Mouse (Mus musculus) embryonic facial prominence, embryonic 14.5 days (tissue): Measurements from ENCODE around the gene Rrm1. TPM values are rescaled to one million over a fixed set of nuclear protein-coding genes. Genes with fewer than 3 reads are reported as not detected.
"Not testable (repeated sequence)": the region's sequence is repeated elsewhere in the genome, so short reads cannot be mapped to it uniquely, and the experiment has no call there.

Experiments used
- ATAC-seq: fragments of 200-750 bp; cut with Nextera tagmentation; 2 replicates; pipeline ENCODE4 v1.8.0; 2017; ENCODE audit warnings: low read depth, moderate number of reproducible peaks, moderate TSS enrichment
- DNase-seq: peaks from one replicate; pipeline ENCODE4 v3.0.0-alpha.2; 2015; ENCODE audit warnings: low spot score
- H3K27ac ChIP-seq: fragments of 300-500 bp; sonication (generic); replicated peaks from 2 replicates; pipeline ENCODE4 v1.5.1; 2014; ENCODE audit warnings: low read depth, mild to moderate bottlenecking, low read length, moderate library complexity
- H3K27me3 ChIP-seq: fragments of 300-500 bp; sonication (generic); replicated peaks from 2 replicates; pipeline ENCODE4 v1.6.1; 2014; ENCODE audit warnings: low read length; ENCODE audit not compliant: control insufficient read depth, insufficient read depth
- H3K36me3 ChIP-seq: fragments of 300-500 bp; sonication (generic); 2 replicates; pipeline ENCODE4 v1.6.1; 2014; ENCODE audit warnings: low read length, mixed read lengths; ENCODE audit not compliant: control insufficient read depth, insufficient read depth
- H3K4me1 ChIP-seq: fragments of 300-500 bp; sonication (generic); 2 replicates; pipeline ENCODE4 v1.6.1; 2014; ENCODE audit warnings: antibody characterized with exemption, low read length; ENCODE audit not compliant: control insufficient read depth, insufficient read depth
- H3K4me2 ChIP-seq: fragments of 300-500 bp; sonication (generic); 2 replicates; pipeline ENCODE4 v1.6.1; 2014; ENCODE audit warnings: low read depth, mild to moderate bottlenecking, low read length, moderate library complexity, mixed read lengths
- H3K4me3 ChIP-seq: fragments of 300-500 bp; sonication (generic); 2 replicates; pipeline ENCODE4 v1.5.1; 2014; ENCODE audit warnings: low read depth, mild to moderate bottlenecking, low read length
- H3K9ac ChIP-seq: fragments of 300-500 bp; sonication (generic); 2 replicates; pipeline ENCODE4 v1.6.1; 2014; ENCODE audit warnings: low read depth, mild to moderate bottlenecking, low read length, moderate library complexity, mixed read lengths
- H3K9me3 ChIP-seq: fragments of 300-500 bp; sonication (generic); 2 replicates; pipeline ENCODE4 v1.6.1; 2016; ENCODE audit warnings: low read length; ENCODE audit not compliant: control insufficient read depth
- WGBS: fragments of 180-500 bp; shearing (Covaris S2); extraction: QIAGEN DNeasy Blood & Tissue Kit; methylation state at CpG from one replicate; pipeline ENCODE4 v1.1.7; 2014; 5-methylcytosine and 5-hydroxymethylcytosine counted together
- polyA plus RNA-seq: library from polyadenylated mRNA; unstranded; fragments of >200 nt; fragmentation: Nextera tagmentation; extraction: Ambion mirVana; gene quantifications from 2 replicates; pipeline ENCODE4 v1.2.1, GENCODE M21; 2014

The Rrm1 gene
- polyA plus RNA-seq = 98.1 and 123 TPM in 2 replicates

DNA sequence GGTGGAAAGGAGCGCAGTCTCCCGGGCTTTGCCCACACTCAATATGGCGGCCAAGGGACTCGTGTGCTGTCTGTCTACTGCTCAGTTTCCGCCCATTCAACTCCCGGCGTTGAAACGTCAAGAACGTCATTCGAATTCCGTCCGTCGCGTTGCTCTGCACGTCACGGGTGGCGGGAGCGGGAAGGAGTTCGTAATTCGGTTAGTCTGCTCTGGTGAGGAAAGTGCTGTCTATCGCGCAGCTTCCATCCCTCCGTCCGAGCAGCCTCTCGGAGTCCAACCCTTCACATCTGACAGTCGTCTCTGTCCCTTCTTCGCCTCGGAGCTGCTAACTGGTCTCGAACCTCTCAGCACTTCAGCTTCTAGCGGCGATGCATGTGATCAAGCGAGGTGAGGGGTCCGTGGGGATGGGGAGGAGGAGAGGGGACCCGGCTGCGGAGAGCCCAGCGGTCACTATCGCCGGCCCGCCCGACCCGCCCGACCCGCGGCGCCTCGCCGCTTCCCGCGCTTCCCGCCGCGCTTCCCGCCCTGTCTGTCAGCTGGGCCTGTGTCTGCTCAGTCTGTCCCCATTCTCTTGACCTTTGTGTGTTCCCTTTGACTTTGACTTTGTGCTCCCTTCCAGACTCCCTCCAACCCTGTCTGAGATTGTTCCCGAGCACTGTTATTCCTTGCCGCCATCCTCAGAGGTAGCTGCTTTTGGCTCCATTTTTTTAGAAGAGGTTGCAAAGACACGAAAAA, at the start of gene Rrm1:
Gene Rrm1 (plus strand): TSS at position 39 of the 735 bp plus-strand sequence.
- Histone ChIP-seq H3K27ac (peak within 1 kb of the TSS; percentile 92), H3K27me3 (no peaks in the 10 kb centered on the region; the same call in 1 of the 2 replicates), H3K9ac (peak within 1 kb of the TSS; percentile 95), H3K4me1 (peaks cover 13% of the 10 kb centered on the region), H3K4me3 (peak within 1 kb of the TSS; percentile 91), H3K9me3 (no peaks in the 10 kb centered on the region), H3K36me3 (peaks cover 31% of the 10 kb centered on the region), H3K4me2 (peak within 1 kb of the TSS; percentile 61)
- DNase-seq (peak; percentile 99), ATAC-seq (peak; percentile 99)
- under 1% methylated on average over 52 of the region's 56 CpGs for WGBS

DNA sequence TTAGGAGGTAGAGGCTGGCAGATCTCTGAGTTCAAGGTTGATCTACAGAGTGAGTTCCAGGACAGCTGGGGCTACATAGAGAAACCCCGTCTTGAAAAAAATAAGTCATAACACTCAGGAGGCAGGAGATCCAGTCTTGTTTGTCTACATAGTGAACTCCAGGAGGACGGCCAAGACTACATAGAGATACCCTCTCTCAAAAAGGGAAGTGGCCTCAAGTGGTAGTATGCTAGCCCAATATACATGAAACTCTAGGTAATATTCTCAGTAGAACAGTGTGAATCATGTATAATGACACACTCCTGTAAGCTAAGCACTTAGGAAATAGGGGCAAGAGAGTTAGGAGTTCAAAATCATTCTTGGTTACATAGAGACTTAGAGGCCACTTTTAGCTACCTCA, 47.6 kb upstream of the Rrm1 start:
- no peak for DNase-seq
- no peaks in the 10 kb centered on the region for H3K9me3 ChIP-seq
- no peaks in the 10 kb centered on the region for H3K36me3 ChIP-seq
- H3K27ac ChIP-seq = no peak overlapping the region
- no peak for ATAC-seq
- H3K4me1 ChIP-seq = no peaks in the 10 kb centered on the region
- 93% methylated on average over 2 of the region's 2 CpGs for WGBS
- H3K27me3 ChIP-seq = no peaks in the 10 kb centered on the region
- no peak overlapping the region for H3K4me2 ChIP-seq
- no peak overlapping the region for H3K9ac ChIP-seq
- no peak overlapping the region for H3K4me3 ChIP-seq

DNA sequence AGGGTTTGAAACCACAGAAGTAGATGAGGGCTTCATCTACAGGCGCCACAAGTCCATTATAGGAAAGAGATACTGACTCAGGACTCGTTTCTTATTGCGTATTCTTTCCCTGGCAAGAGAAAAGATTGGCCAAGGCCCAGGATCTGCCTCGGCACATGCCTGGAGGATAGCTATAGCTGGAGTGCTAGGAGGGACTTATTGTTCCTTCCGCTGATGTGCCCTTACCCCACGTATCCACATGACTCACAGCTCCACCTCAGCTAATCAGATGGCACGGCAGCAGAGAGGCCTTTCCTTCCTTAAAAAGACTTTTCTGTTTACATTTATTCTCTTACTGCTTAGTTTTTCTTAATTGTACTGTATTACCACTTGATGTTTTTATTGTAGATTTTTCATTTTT, 45.6 kb upstream of the Rrm1 start:
- Histone ChIP-seq H3K4me3 (no peak overlapping the region), H3K27me3 (no peaks in the 10 kb centered on the region), H3K27ac (no peak overlapping the region), H3K4me2 (no peak overlapping the region), H3K36me3 (no peaks in the 10 kb centered on the region), H3K9ac (no peak overlapping the region), H3K9me3 (no peaks in the 10 kb centered on the region), H3K4me1 (no peaks in the 10 kb centered on the region)
- 78% methylated on average over 7 of the region's 7 CpGs for WGBS
- ATAC-seq (no peak), DNase-seq (peak; percentile 4)

DNA sequence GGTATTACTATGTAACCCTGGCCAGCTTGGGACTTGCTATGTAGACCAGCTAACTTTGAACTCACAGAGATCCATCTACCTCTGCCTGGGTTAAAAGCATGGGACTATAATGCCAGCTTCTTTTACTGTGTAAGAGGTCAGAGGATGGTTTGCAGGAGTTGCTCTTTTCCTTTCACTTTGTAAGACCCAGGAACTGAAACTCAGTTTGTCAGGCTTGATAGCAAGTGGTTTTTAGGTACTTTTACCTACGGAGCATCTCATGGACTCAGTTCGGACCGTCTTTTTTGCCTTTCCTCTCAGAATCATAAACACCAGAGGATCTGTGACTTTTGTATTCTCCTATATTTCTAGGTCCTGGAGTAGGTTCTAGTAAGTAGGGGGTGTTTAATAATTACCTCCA, 45.2 kb upstream of the Rrm1 start:
- no peaks in the 10 kb centered on the region for H3K36me3 ChIP-seq
- no peak for ATAC-seq
- no peak overlapping the region for H3K27ac ChIP-seq
- no peak overlapping the region for H3K9ac ChIP-seq
- WGBS = 95% methylated on average over 3 of the region's 3 CpGs
- DNase-seq = no peak
- no peak overlapping the region for H3K4me3 ChIP-seq
- no peak overlapping the region for H3K4me2 ChIP-seq
- no peaks in the 10 kb centered on the region for H3K27me3 ChIP-seq
- no peaks in the 10 kb centered on the region for H3K4me1 ChIP-seq
- H3K9me3 ChIP-seq = no peaks in the 10 kb centered on the region

DNA sequence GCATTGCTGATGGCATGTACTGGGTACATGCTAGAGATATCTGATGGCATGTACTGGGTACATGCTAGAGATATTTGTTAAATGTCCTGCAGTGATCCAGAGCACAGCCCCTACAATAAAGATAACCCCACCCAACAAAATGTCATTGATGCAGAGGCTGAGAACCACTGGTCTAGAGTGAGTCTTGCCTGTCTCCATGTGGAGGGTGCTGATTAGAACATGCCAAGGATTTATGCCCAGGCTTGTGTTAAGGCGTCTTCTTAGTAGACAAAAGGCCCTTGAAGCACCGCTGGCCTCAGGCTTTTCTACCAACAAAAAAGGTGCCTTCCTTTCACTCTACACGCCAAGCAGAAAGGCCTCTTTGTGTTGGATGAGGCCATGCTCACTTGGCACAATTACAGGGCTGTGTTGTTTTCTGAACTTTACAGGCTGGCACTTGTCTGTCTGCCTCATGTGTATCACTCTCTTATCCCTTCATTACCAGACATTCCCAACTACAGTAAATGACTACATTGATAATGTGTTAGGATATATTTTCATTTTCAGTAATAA, 42.2 kb upstream of the Rrm1 start:
- H3K36me3 ChIP-seq = no peaks in the 10 kb centered on the region
- 44% methylated on average over 3 of the region's 3 CpGs for WGBS
- H3K9ac ChIP-seq = no peak overlapping the region
- H3K4me3 ChIP-seq = no peak overlapping the region
- H3K27ac ChIP-seq = no peak overlapping the region
- H3K27me3 ChIP-seq = no peaks in the 10 kb centered on the region
- no peaks in the 10 kb centered on the region for H3K4me1 ChIP-seq
- H3K9me3 ChIP-seq = no peaks in the 10 kb centered on the region
- DNase-seq (peak; percentile 70), ATAC-seq (peak; percentile 67)
- H3K4me2 ChIP-seq = no peak overlapping the region

DNA sequence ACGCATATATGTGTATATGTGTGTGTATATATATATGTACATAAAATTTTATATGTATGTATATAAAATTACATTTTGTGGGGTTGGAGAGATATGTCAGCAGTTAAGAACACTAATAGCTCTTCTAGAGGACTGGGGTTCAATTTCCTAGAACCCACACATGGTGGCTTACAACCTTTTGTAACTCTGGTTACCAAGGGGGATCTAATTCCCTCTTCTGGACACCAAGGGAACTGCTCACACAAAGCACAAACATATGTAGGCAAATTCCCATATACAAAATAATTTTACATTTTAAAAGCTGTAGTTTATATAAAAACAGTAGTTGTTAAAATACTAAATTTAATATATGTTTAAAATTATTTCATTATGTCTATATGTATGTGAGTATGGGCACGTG, 37.4 kb upstream of the Rrm1 start:
- H3K4me3 ChIP-seq = no peak overlapping the region
- WGBS = 92% methylated on average over 2 of the region's 2 CpGs
- H3K27ac ChIP-seq = no peak overlapping the region
- no peaks in the 10 kb centered on the region for H3K36me3 ChIP-seq
- H3K9ac ChIP-seq = no peak overlapping the region
- H3K4me2 ChIP-seq = no peak overlapping the region
- ATAC-seq = no peak
- no peak for DNase-seq
- no peaks in the 10 kb centered on the region for H3K9me3 ChIP-seq
- H3K4me1 ChIP-seq = no peaks in the 10 kb centered on the region
- no peaks in the 10 kb centered on the region for H3K27me3 ChIP-seq

DNA sequence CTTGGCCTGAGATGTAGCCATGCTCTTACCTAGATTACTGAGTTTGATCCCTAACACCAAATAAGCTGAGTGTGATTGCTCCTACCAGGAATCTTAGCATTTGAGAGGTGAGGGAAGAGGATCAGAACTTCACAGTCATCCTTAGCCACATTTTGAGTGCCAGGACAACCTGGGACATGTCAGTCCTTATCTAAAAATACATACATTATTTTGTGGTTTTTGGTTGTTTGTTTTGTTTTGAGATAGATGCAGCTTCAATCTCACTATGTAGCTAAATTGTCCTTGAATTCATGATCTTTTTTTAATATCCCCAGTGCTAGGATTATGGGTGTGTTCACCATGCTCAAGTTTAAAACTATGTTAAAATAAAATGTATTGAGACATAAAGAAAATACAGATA, 34.1 kb upstream of the Rrm1 start:
- Histone ChIP-seq H3K4me2 (no peak overlapping the region), H3K9ac (no peak overlapping the region), H3K4me3 (no peak overlapping the region), H3K27me3 (no peaks in the 10 kb centered on the region), H3K9me3 (no peaks in the 10 kb centered on the region), H3K4me1 (no peaks in the 10 kb centered on the region), H3K36me3 (no peaks in the 10 kb centered on the region), H3K27ac (no peak overlapping the region)
- ATAC-seq (no peak), DNase-seq (no peak)

DNA sequence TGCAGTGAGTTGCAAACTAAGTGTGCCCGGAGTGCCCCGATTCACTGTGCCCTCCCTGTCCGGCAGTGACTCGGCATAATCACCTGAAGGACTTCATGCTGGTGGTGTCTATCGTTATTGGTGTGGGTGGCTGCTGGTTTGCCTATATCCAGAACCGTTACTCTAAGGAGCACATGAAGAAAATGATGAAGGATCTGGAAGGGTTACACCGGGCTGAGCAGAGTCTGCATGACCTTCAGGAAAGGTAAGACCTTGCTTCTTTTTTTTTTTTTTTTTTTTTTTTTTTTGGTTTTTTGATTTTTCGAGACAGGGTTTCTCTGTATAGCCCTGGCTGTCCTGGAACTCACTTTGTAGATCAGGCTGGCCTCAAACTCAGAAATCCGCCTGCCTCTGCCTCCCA, 26.2 kb upstream of the Rrm1 start:
- H3K27me3 ChIP-seq, H3K9me3 ChIP-seq, ATAC-seq, H3K27ac ChIP-seq, H3K36me3 ChIP-seq, H3K9ac ChIP-seq, H3K4me2 ChIP-seq, H3K4me3 ChIP-seq, H3K4me1 ChIP-seq, DNase-seq: not testable (repeated sequence)
- WGBS = 92% methylated on average over 8 of the region's 9 CpGs

DNA sequence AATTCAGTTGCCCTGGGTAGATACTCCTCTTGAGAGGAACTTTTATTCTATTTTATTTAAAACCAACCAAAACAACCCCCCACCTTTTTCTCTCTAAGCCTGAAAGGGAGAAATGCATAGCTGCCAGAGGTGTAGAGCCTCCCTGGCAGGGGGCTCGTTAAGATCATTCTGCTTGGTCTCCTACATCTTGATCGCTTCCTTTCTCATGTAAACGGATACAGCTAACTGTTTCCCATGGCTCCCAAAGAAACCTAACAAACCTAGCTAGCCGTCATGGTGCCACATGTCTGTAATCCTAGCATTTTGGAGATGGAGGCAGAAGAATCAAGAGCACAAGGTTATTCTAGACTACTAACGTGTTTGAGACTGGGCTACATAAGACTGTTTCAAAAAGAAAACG, 25.7 kb upstream of the Rrm1 start:
- Histone ChIP-seq H3K4me3 (no peak overlapping the region), H3K9ac (no peak overlapping the region), H3K27ac (no peak overlapping the region), H3K9me3 (no peaks in the 10 kb centered on the region), H3K36me3 (no peaks in the 10 kb centered on the region), H3K4me2 (no peak overlapping the region), H3K27me3 (no peaks in the 10 kb centered on the region), H3K4me1 (no peaks in the 10 kb centered on the region)
- DNase-seq (no peak), ATAC-seq (no peak)
- 47% methylated on average over 6 of the region's 6 CpGs for WGBS
